Mouse (Mus musculus): ENCODE measurements around the gene Cdhr3.

- TF ChIP-seq POLR2A (IDR thresholded peaks at IDR 0.05; ENCODE audit: low read depth, low read length) (no peak), CTCF (conservative IDR thresholded peaks at IDR 0.05; ENCODE audit: insufficient read depth, insufficient read length, low read depth, low read length) (peak; percentile 33; the same call in 1 of the 2 replicates)
Measured at GRCm38 (mm10) chr12:33066355-33066754, 26.3 kb downstream of the Cdhr3 start.

Measured in kidney, adult 2 months (tissue).